Mouse (Mus musculus): ENCODE measurements around the gene Dhx32.

DNA sequence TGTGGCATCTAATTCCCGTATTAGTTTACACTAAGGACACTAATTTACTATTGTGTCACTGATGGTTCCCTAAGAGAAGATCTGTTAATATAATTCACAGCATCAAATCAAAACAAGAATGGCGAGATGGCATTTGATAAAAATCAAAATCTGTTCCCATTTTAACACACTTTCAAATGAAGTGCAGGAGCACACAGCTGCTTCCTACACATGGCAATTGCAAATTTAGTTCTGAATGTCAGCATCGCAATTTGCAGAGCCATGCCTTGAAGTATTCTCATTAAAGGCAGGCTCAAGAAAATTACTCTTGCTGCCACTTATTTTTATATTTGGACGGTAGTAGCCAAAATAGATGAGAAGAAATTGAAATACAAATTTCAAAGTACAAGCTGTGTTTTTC is 30.8 kb upstream of the Dhx32 start:
- TF ChIP-seq CTCF (IDR thresholded peaks at IDR 0.05 in 2 of 3, conservative IDR thresholded peaks at IDR 0.05 in 1 of 3; ENCODE audit: control insufficient read depth in 1 of 3, insufficient read depth in 1 of 3, low read depth in 2 of 3, low read length in 3 of 3, poor library complexity in 1 of 3, severe bottlenecking in 1 of 3) (no peak), MAZ (IDR thresholded peaks at IDR 0.05; ENCODE audit: low read depth, low read length) (no peak), EP300 (IDR thresholded peaks at IDR 0.05; ENCODE audit: low read depth in 1 of 2, low read length in 2 of 2) (no peak), UBTF (IDR thresholded peaks at IDR 0.05; ENCODE audit: borderline replicate concordance, insufficient read depth, low read depth, low read length) (no peak), USF2 (IDR thresholded peaks at IDR 0.05; ENCODE audit: borderline replicate concordance in 1 of 2, insufficient read depth in 1 of 2, low read depth in 1 of 2, low read length in 2 of 2) (no peak)

All from MEL (cell line).